Mouse (Mus musculus): ENCODE data around the gene Skap1. TPM values are rescaled to one million over a fixed set of nuclear protein-coding genes. Genes with fewer than 3 reads are reported as not detected.
"Not testable (repeated sequence)": the region's sequence is repeated elsewhere in the genome, so short reads cannot be mapped to it uniquely, and the experiment has no call there.

Gene Skap1
- total and polyA plus RNA-seq, 2 experiments from 2014 or later = 0.11 TPM; not detected in 1

GRCm38 (mm10) chr11:96775665-96776064, 311.3 kb downstream of the Skap1 start:
- no peak for DNase-seq (ENCODE audit: low spot score)
- ATAC-seq (ENCODE audit: insufficient read depth, low read depth) = no peak
- Histone ChIP-seq H3K9me3 (replicated peaks; ENCODE audit: control insufficient read depth, low read length) (no peaks in the 10 kb centered on the region), H3K9ac (replicated peaks; ENCODE audit: low read depth, low read length) (no peak overlapping the region), H3K4me3 (ENCODE audit: low read depth, low read length) (no peak overlapping the region), H3K27ac (ENCODE audit: low read depth) (no peak overlapping the region), H3K27me3 (ENCODE audit: control insufficient read depth, insufficient read depth, low read length) (no peaks in the 10 kb centered on the region), H3K4me1 (ENCODE audit: control insufficient read depth, insufficient read depth) (peaks cover 6% of the 10 kb centered on the region), H3K4me2 (ENCODE audit: low read depth, low read length) (no peak overlapping the region), H3K36me3 (replicated peaks; ENCODE audit: control insufficient read depth, insufficient read depth, low read length) (peaks cover 29% of the 10 kb centered on the region)
- WGBS = 75% methylated on average over 7 of the region's 7 CpGs
- TF ChIP-seq CTCF (IDR thresholded peaks at IDR 0.05; ENCODE audit: low read depth) = no peak
- no peak for TF ChIP-seq EP300 (IDR thresholded peaks at IDR 0.05; ENCODE audit: low read depth)

GRCm38 (mm10) chr11:96776068-96776467, 311.7 kb downstream of the Skap1 start:
- H3K9me3 ChIP-seq (replicated peaks; ENCODE audit: control insufficient read depth, low read length) = no peaks in the 10 kb centered on the region
- ATAC-seq (ENCODE audit: insufficient read depth, low read depth) (no peak), DNase-seq (ENCODE audit: low spot score) (no peak)
- H3K27me3 ChIP-seq (ENCODE audit: control insufficient read depth, insufficient read depth, low read length) = no peaks in the 10 kb centered on the region
- H3K4me2 ChIP-seq (ENCODE audit: low read depth, low read length) = no peak overlapping the region
- H3K27ac ChIP-seq (ENCODE audit: low read depth) = no peak overlapping the region
- WGBS = 43% methylated on average over 3 of the region's 3 CpGs
- H3K4me3 ChIP-seq (ENCODE audit: low read depth, low read length) = no peak overlapping the region
- peaks cover 6% of the 10 kb centered on the region for H3K4me1 ChIP-seq (ENCODE audit: control insufficient read depth, insufficient read depth)
- no peak overlapping the region for H3K9ac ChIP-seq (replicated peaks; ENCODE audit: low read depth, low read length)
- TF ChIP-seq CTCF (IDR thresholded peaks at IDR 0.05; ENCODE audit: low read depth) (peak; percentile 8; the same call in 1 of the 2 replicates), EP300 (IDR thresholded peaks at IDR 0.05; ENCODE audit: low read depth) (no peak)
- peaks cover 26% of the 10 kb centered on the region for H3K36me3 ChIP-seq (replicated peaks; ENCODE audit: control insufficient read depth, insufficient read depth, low read length)

GRCm38 (mm10) chr11:96776968-96777962, 312.9 kb downstream of the Skap1 start, which contains the start of gene Snx11:
Snx11 (minus strand) TSS chr11:96777559.
- WGBS = 2% methylated on average over 59 of the region's 59 CpGs
- TF ChIP-seq EP300 (IDR thresholded peaks at IDR 0.05; ENCODE audit: low read depth) = peak; percentile 73; the same call in 1 of the 2 replicates
- TF ChIP-seq CTCF (IDR thresholded peaks at IDR 0.05; ENCODE audit: low read depth) = peak; percentile 77
- peak; percentile 99 for DNase-seq (ENCODE audit: low spot score)

GRCm38 (mm10) chr11:96778061-96778627, 313.8 kb downstream of the Skap1 start:
- not testable (repeated sequence) for H3K36me3 ChIP-seq (replicated peaks; ENCODE audit: control insufficient read depth, insufficient read depth, low read length); H3K4me1 ChIP-seq (ENCODE audit: control insufficient read depth, insufficient read depth); ATAC-seq (ENCODE audit: insufficient read depth, low read depth); H3K9me3 ChIP-seq (replicated peaks; ENCODE audit: control insufficient read depth, low read length); H3K27me3 ChIP-seq (ENCODE audit: control insufficient read depth, insufficient read depth, low read length); DNase-seq (ENCODE audit: low spot score)
- Histone ChIP-seq H3K9ac (replicated peaks; ENCODE audit: low read depth, low read length) (peak overlapping the region; percentile 30; the same call in 1 of the 2 replicates), H3K4me3 (ENCODE audit: low read depth, low read length) (peak overlapping the region; percentile 69), H3K27ac (ENCODE audit: low read depth) (peak overlapping the region; percentile 70), H3K4me2 (ENCODE audit: low read depth, low read length) (peak overlapping the region; percentile 81)
- WGBS = 67% methylated on average over 10 of the region's 10 CpGs

More at GRCm38 (mm10) chr11:96776968-96777962, 312.9 kb downstream of the Skap1 start, which contains the start of gene Snx11:
- Histone ChIP-seq H3K36me3 (replicated peaks; ENCODE audit: control insufficient read depth, insufficient read depth, low read length) (peaks cover 14% of the 10 kb centered on the region), H3K4me3 (ENCODE audit: low read depth, low read length) (peak within 1 kb of the TSS; percentile 69), H3K9me3 (replicated peaks; ENCODE audit: control insufficient read depth, low read length) (no peaks in the 10 kb centered on the region), H3K9ac (replicated peaks; ENCODE audit: low read depth, low read length) (peak within 1 kb of the TSS; percentile 63), H3K27ac (ENCODE audit: low read depth) (peak within 1 kb of the TSS; percentile 70), H3K4me1 (ENCODE audit: control insufficient read depth, insufficient read depth) (peaks cover 6% of the 10 kb centered on the region), H3K27me3 (ENCODE audit: control insufficient read depth, insufficient read depth, low read length) (no peaks in the 10 kb centered on the region), H3K4me2 (ENCODE audit: low read depth, low read length) (peak within 1 kb of the TSS; percentile 81)
- peak; percentile 100 for ATAC-seq (ENCODE audit: insufficient read depth, low read depth)

GRCm38 (mm10) chr11:96780306-96780705, 315.9 kb downstream of the Skap1 start:
- H3K4me2 ChIP-seq (ENCODE audit: low read depth, low read length) = no peak overlapping the region
- H3K4me1 ChIP-seq (ENCODE audit: control insufficient read depth, insufficient read depth) = peaks cover 6% of the 10 kb centered on the region
- no peaks in the 10 kb centered on the region for H3K36me3 ChIP-seq (replicated peaks; ENCODE audit: control insufficient read depth, insufficient read depth, low read length)
- H3K9ac ChIP-seq (replicated peaks; ENCODE audit: low read depth, low read length) = no peak overlapping the region
- ATAC-seq (ENCODE audit: insufficient read depth, low read depth) (no peak), DNase-seq (ENCODE audit: low spot score) (no peak)
- TF ChIP-seq EP300 (IDR thresholded peaks at IDR 0.05; ENCODE audit: low read depth) (no peak), CTCF (IDR thresholded peaks at IDR 0.05; ENCODE audit: low read depth) (no peak)
- no peaks in the 10 kb centered on the region for H3K27me3 ChIP-seq (ENCODE audit: control insufficient read depth, insufficient read depth, low read length)
- H3K9me3 ChIP-seq (replicated peaks; ENCODE audit: control insufficient read depth, low read length) = no peaks in the 10 kb centered on the region
- 61% methylated on average over 5 of the region's 5 CpGs for WGBS
- H3K27ac ChIP-seq (ENCODE audit: low read depth) = no peak overlapping the region
- H3K4me3 ChIP-seq (ENCODE audit: low read depth, low read length) = no peak overlapping the region

Data from heart, postnatal 0 days (tissue).